Mouse (Mus musculus) lung, adult 2 months (tissue): ENCODE data around the gene Atp1b1.

Experiments used
- CTCF ChIP-seq: fragments of 200-500 bp; IDR thresholded peaks from 2 replicates; pipeline ENCODE4 v1.5.1; 2011; ENCODE audit warnings: mild to moderate bottlenecking, low read length, control low read depth; ENCODE audit not compliant: insufficient read depth
- POLR2A ChIP-seq: fragments of 200-500 bp; IDR thresholded peaks from 2 replicates; pipeline ENCODE4 v1.6.1; 2011; ENCODE audit warnings: low read depth, mild to moderate bottlenecking, control low read depth, low read length, borderline replicate concordance; ENCODE audit errors: extremely low read depth

DNA sequence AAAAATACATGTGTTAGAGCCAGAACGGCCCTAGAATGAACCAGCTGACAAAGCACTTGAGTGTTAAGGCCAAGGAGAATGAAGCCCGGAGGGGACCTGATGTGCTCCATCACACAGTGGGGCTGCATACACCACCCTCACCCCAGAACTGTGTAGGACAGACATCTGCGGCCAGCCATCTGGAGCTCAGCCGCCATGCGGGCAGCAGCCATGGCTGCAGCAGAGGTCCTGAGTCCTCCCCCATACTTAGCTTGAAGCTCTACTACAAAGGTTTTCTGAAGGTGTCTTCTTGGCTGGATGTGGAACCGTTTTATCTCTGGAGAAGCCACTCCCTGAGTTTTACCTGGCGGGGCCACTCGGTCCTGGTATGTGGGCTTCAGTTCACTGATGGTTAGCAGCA lies 5.0 kb downstream of the Atp1b1 start:
- no peak for TF ChIP-seq CTCF
- no peak for TF ChIP-seq POLR2A
